Mouse (Mus musculus) cerebral cortex, adult 2 months (tissue): Measurements from ENCODE around the gene Gm21981.

ENCODE experiments used
- WGBS: fragments of 180-500 bp; shearing (Covaris S2); methylation state at CpG from one replicate; pipeline ENCODE4 v1.1.7; 2018; 5-methylcytosine and 5-hydroxymethylcytosine counted together

The Gm21981 gene

GRCm38 (mm10) chr17:47702548-47703345 is 8.5 kb upstream of the Gm21981 start:
- WGBS: 69% methylated on average over 28 of the region's 28 CpGs

- WGBS: 66% methylated on average over 9 of the region's 9 CpGs
Observed at GRCm38 (mm10) chr17:47701793-47702192, 7.5 kb upstream of the Gm21981 start.

DNA sequence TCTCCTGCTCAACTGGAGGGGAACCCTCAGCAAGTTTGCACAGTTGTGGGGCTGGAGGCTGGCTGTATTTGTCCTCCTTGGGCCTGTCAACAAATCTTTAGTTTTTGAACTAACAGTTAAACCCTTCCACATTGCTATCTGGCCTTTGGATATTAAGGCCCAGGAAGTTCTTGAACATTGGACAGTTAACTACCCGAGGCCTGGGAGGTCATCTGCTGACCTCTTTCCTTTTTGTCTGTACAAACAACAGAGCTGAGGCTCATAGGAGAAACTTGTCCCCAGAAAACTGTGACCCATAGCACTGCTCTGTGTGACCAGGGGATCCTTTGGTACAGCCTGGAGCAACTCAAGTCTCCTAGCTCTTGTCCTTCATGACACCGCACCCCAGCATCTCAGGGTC is 4.8 kb upstream of the Gm21981 start:
- 83% methylated on average over 2 of the region's 2 CpGs for WGBS

GRCm38 (mm10) chr17:47698156-47698555 is 3.9 kb upstream of the Gm21981 start:
- WGBS: 95% methylated on average over 10 of the region's 10 CpGs

DNA sequence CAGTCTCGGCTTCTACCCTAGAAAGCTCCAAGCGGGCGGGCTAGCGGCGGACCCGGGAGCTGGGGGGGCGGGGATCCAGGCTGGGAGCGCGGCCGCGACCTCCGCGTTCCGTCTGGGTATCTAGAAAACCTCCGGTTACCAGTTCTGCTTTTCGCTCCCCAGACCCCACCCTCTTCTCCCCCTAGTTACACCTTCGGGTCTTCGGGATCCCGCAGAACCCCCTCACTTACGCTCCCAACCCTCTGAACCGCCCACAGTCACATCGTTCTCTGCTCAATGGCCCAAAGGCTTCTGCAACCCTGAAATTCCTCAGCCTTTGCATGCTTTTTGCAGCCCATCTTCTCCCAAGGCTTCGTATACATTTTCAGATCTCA is 1.1 kb upstream of the Gm21981 start:
- under 1% methylated on average over 22 of the region's 23 CpGs for WGBS

- 2% methylated on average over 80 of the region's 82 CpGs for WGBS
Observed at GRCm38 (mm10) chr17:47694503-47695336, 465 bp upstream of the Gm21981 start, which contains the start of gene Prickle4. Prickle4 (minus strand) TSS chr17:47694736.

DNA sequence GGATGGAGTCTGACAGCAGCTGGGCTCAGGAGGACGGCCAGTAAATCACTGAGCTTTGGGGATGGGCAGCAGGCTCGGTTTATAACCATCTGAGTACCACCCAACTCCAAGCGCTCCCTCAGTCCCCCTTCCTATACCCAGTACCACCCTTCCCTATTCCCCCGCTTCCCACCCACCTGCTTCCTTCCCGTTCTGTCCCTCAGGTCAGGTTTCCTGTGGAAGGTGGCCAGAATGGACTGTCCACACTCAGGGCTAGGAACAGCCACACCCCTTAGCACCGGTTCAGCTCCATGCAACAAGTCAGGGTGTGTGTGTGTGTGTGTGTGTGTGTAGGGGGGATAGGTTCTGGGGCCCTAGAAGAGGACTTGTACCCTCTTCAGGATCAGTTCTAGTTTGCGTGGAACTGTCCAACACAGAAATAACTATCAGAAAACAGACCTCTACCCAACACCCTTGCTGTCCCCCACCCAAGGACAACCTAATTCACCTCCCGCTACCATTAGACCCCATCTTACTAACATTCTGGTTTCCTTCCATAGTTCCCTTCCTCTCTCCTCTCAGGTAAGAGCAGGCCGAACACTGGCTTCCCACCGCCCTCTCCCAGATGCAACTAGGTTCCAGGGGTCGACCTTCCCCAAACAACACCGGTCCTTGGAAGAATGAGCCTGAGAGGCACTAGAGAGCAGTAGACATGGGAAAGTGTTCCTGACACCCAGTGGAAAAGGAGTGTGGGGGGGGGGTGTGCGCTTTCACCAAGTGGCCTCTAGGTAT is 399 bp downstream of the Gm21981 start:
- 53% methylated on average over 13 of the region's 13 CpGs for WGBS

DNA sequence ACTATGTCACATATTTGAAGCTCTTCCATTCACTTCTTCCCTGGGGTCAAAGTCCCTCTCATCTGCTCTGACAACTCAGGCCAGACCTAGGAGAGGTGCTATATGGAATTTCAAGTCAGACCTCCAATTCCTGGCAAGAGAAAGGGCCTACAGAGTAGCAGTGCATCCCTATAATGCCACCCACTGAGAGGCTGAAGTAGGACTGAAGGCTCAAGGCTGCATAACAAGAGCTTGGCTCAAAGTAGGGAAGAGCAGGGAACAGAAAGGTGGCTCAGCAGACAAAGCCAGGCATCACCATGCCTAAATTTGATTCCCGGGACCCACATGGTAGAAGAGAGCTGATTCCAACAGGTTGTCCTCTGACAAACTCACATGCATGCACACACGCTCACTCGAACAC is 2.6 kb downstream of the Gm21981 start:
- 96% methylated on average over 3 of the region's 3 CpGs for WGBS

- 77% methylated on average over 8 of the region's 8 CpGs for WGBS
Observed at GRCm38 (mm10) chr17:47689894-47690293, 4.4 kb downstream of the Gm21981 start.

- 1% methylated on average over 53 of the region's 58 CpGs for WGBS
Observed at GRCm38 (mm10) chr17:47688608-47689575, 5.4 kb downstream of the Gm21981 start, which contains the start of gene Frs3. Frs3 (plus strand) TSS chr17:47689030.

DNA sequence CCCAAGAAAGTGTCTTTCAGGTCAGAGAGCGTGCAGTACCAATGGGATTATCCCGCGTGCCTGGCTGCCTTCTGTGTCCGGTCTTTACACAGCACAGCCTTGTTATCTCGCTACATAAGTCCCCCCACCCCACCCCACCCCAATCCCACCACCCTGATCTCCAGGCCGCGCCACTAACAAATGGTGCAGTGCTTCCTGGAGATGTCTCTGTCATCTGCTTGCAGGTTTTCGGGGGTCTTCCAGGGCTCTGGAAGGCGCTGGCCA is 6.0 kb downstream of the Gm21981 start, which contains the start of gene Tomm6:
TSS of gene Tomm6 (minus strand) at position 43 of the 264 bp plus-strand sequence.
- under 1% methylated on average over 9 of the region's 9 CpGs for WGBS

GRCm38 (mm10) chr17:47687409-47688343 is 6.6 kb downstream of the Gm21981 start:
- WGBS: under 1% methylated on average over 70 of the region's 70 CpGs

DNA sequence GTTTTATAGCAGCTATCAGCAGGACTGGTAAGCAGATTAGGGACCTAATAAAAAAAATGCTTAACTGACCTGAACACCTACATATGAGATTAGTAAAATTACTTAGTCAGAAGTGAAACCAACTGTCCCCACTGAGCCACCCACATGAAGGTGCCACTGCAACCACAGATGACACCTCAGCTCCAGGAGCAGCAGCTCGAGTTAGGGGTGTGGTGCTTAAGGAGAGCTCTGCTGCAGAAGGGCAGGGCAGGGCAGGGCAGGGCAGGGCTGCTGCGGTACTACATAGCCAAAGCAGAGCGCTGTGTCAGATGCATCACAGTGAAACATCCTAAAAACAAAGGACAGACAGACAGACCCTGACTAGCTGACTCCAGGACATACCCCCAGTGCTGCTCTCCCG is 11.4 kb downstream of the Gm21981 start:
- 83% methylated on average over 4 of the region's 4 CpGs for WGBS

GRCm38 (mm10) chr17:47678702-47679101 is 15.6 kb downstream of the Gm21981 start:
- WGBS: 87% methylated on average over 5 of the region's 5 CpGs

DNA sequence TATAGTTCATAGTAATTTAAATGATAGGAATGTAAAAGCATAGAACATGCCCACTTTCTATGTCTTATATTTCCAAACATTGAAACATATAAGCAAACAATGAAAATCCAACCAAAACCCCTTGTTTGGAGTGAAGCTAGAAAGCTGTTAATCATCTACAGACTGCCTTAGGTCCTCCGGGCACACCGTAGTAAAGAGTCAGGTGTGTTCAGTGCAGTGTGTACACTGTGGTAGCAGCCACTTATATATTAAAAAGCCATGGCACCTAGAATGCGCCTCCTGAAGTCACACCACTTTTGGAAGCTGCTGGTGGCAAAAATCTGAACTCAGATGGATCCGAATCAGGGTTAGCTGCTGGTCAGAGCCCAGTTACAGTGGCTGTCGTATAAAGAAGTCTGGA is 16.0 kb downstream of the Gm21981 start:
- 98% methylated on average over 5 of the region's 5 CpGs for WGBS

- 17% methylated on average over 9 of the region's 9 CpGs for WGBS
Observed at GRCm38 (mm10) chr17:47676581-47676980, 17.7 kb downstream of the Gm21981 start.

DNA sequence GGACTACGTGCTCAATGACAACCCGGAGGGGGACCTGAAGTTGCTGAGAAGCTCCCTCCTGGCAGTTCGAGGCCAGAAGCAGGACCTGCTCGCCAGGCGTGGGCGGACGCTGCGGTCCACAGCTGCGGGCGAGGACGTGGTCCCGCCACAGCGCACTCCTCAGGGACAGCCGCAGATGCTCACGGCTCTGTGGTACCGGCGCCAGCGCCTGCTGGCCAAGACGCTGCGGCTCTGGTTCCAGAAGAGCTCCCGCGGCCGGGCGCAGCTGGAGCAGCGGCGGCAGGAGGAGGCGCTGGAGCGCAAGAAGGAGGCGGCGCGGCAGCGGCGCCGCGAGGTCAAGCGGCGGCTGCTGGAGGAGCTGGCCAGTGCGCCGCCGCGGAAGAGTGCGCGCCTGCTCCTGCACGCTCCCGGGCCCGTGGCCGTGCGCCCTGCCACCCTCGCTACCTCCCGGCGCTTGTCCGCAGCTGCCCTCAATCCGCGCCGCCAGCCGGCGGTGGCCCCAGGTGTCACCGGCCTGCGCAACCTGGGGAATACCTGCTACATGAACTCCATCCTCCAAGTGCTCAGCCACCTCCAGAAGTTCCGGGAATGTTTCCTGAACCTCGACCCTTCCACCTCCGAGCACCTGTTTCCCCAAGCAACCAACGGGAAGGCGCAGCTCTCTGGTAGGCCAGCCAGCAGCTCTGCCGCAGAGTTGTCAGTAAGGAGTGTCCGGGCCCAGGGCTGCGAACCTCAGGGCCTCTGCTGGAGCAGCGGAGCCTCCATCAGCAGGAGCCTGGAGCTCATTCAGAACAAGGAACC is 21.7 kb downstream of the Gm21981 start:
- WGBS: 11% methylated on average over 68 of the region's 68 CpGs

DNA sequence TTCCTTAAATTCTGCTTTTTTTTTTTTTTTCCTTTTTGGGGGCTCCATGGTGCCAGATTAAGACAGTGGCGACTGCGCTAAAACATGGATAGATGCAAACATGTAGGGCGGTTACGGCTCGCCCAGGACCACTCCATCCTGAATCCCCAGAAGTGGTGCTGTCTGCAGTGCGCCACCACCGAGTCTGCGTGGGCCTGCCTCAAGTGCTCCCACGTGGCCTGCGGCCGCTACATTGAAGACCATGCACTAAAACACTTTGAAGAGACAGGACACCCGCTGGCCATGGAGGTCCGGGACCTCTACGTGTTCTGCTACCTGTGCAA is 22.3 kb downstream of the Gm21981 start:
- WGBS: 29% methylated on average over 14 of the region's 14 CpGs

- WGBS: 55% methylated on average over 4 of the region's 4 CpGs
Observed at GRCm38 (mm10) chr17:47669166-47669565, 25.1 kb downstream of the Gm21981 start.
